Mouse (Mus musculus) large intestine, adult 2 months (tissue): ENCODE data around the gene Notch4. TPM values are rescaled to one million over a fixed set of nuclear protein-coding genes. Genes with fewer than 3 reads are reported as not detected.
"Not testable (repeated sequence)": the region's sequence is repeated elsewhere in the genome, so short reads cannot be mapped to it uniquely, and the experiment has no call there.

ENCODE experiments used
- DNase-seq: peaks from one replicate; pipeline ENCODE4 v3.0.0-alpha.2; 2012; ENCODE audit warnings: low read depth, low spot score
- WGBS: fragments of 180-500 bp; shearing (Covaris S2); methylation state at CpG from one replicate; pipeline ENCODE4 v1.1.7; 2018; 5-methylcytosine and 5-hydroxymethylcytosine counted together
- polyA plus RNA-seq: library from polyadenylated mRNA; depleted of rRNA; stranded (reverse); fragments of >200 nt; gene quantifications from 2 replicates; pipeline ENCODE4 v1.2.3, GENCODE M21; 2012; rRNA removed

The Notch4 gene
- 4.1 and 8.1 TPM in 2 replicates for polyA plus RNA-seq

DNA sequence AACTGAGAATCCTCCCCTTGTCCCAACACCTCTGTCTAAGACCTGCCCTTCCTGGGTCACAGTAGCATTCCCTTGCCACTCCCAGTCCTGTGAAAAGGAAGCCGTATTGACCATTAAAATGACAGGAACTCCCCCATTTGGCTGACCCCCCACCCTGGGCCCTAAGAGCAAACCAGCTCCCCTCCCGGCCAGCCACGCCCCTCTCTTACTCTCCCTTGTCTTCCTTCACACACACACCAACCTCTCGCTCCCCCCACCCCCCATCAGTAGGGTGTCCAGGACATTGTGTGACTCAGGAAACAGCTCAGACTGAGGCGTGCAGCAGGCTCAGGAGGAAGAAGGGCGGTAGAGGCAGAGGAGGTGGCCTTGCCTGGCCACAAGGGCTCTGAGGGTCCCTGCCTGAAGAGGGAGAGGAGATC is at the start of gene Notch4:
TSS of gene Notch4 (plus strand) at position 266 of the 419 bp plus-strand sequence.
- 8% methylated on average over 6 of the region's 6 CpGs for WGBS
- DNase-seq: no peak

DNA sequence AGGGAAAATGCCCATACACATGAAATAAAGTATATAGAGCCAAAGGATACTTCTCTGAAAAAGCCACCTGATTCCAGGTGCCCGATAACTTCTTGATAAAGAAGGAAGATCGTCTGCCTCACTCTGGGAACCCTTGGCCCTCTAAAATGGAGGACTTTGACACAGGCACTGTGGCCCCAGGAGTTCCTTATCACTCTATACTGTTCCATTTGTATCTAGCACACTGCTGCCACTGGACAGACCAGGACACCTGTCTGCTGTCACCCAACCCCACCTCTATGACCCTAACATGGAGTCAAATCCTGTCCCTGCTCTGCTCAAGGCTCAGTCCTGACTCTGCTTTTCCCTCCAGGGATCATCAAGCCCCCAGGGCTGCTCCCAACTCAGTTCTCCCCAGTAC is 47.6 kb upstream of the Notch4 start:
- 55% methylated on average over 2 of the region's 2 CpGs for WGBS
- no peak for DNase-seq

DNA sequence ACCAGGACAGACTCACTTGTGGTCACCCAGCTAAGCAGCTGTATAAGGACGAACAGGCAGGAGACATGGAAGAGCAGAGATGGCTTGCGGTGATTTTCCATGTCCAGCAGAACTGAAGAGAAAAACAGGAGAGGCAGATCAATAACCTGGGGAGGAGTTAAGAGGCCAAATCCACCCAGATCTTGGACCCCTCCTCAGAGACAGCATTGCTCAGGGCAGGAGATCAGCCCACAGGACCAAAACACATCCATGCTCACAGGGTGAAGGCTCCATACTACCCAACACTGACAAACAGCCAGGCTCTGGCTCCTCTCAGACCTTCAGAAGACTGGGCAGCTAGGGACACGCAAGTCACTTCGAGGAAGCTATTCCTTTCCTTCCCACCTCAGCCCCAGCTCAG is 46.8 kb upstream of the Notch4 start, which contains the start of gene Btnl6:
TSS of gene Btnl6 (minus strand) at position 101 of the 400 bp plus-strand sequence.
- WGBS: 86% methylated on average over 4 of the region's 4 CpGs
- DNase-seq: no peak

DNA sequence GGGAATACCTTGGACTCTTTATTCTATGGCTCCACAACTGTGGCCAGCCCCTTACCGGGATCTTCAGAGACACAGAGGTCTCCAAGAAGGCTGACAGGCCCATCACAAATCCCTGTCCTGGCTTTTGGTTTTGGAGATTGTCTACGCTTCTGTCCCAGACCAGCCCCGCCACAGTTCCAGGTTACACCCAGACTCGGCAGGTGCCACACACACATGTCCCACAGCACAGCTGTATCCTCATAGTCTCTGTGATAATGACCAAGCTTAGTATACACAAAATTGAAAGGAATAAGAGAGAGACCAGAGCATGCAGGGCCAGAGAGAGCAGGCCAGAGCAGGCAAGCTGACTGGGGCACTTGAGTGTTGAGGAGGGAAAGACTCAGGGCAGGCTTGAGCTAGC is 46.3 kb upstream of the Notch4 start:
- DNase-seq: no peak
- 44% methylated on average over 4 of the region's 4 CpGs for WGBS

DNA sequence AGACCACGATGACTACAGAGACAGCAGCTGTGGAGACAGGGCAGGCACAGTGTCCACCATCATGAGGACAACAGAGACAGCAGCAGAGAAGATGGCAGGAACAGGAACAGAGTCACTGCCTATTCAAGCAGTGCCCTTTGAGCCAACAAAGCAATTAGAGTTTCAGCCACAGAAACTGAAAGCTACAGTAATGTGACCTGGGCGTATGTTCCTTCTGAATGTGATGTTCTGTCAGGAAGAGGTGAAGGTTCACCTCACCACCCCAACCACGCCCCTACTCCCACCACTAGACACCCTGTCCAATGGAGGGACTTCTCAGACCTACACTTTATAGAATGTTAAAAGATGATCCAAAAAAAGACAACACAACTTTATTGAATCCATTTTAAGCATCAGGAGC is 45.5 kb upstream of the Notch4 start:
- 45% methylated on average over 3 of the region's 3 CpGs for WGBS
- not testable (repeated sequence) for DNase-seq

DNA sequence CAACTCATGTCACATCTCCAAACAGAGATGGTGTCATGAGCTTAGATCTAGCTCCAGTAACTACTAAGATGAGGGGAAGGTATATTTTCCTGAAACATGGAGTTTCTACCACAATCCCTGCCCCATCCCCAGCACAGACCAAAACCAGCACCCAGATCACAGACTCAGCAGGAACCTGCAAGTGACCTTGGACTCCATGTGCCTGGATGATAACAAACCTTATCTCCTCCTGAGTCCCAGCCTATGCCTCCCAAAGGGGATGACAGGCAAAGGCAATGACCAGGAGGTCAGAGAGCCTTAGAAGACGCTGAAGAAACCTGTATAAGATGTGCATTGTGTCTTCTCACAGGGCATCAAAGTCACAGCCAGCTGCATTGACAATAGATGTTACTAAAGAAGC is 45.1 kb upstream of the Notch4 start:
- no peak for DNase-seq
- 65% methylated on average over 1 of the region's 1 CpGs for WGBS

DNA sequence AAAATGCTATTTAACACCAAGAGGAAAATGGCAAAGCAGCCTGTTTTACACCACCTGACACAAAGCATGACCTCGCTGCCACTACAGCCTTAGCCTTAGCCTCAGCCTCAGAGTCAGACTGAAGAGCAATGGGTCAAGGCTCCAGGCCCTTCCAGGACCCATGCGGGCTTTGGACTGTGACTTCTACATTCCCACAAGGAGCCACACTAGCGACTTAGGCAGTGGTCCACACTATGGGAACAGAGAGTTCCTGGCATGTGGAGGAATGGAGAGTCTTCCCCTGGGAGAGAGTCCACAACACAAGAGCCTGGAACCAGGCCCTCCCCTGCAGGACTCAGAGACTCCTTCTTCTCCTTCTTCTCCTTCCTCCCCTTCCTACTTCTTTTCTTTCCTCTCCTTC is 31.4 kb upstream of the Notch4 start:
- WGBS: 87% methylated on average over 3 of the region's 3 CpGs
- no peak for DNase-seq

DNA sequence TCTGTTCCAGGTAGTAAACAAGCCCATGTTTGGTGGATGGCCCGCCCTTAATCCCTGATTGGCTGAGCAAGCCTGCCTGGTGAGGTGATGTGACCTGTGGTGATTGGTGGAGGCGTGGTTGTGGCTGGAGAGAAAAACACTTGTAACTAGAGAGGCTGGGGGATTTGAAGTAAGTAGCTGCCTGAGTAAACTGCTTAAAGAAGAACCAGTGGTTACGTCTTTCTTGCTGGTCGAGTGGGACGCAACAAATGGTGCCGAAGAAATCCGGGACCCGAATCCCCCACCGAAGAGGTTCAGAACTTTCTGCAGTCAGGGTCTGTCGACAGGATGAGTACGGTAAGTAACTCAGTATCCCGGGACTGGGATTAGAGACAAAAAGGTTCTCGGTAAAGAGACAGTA is 20.5 kb upstream of the Notch4 start:
- 96% methylated on average over 13 of the region's 13 CpGs for WGBS

DNA sequence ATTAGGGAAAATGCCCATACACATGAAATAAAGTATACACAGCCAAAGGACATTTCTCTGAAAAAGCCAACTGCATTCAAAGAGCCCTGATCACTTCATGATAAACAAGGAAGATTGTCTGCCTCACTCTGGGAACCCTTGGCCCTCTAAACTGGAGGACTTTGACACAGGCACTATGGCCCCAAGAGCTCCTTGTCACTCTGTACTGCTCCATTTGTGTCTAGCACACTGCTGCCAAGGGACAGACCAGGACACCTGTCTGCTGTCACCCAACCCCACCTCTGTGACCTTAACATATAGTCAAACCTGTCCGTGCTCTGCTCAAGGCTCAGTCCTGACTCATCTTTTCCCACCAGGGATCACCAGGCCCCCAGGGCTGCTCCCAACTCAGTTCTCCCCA is 17.3 kb upstream of the Notch4 start:
- 74% methylated on average over 1 of the region's 1 CpGs for WGBS
- no peak for DNase-seq

More for the DNA sequence above, 20.5 kb upstream of the Notch4 start:
- not testable (repeated sequence) for DNase-seq

DNA sequence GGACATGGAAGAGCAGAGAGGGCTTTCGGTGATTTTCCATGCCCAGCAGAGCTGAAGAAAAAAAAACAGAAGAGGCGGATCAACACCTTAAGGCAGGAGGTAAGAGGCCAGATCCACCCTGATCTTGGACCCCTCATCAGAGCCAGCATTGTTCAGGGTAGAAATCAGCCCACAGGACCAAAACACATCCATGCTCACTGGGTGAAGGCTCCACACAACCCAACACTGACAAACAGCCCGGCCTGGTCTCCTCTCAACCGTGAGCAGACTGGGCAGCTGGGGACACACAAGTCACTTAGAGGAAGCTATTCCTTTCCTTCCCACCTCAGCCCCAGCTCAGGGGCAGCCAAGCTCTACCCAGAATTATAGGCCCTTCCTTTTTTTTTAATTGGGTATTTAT is 16.5 kb upstream of the Notch4 start:
- DNase-seq: no peak
- 93% methylated on average over 4 of the region's 4 CpGs for WGBS

DNA sequence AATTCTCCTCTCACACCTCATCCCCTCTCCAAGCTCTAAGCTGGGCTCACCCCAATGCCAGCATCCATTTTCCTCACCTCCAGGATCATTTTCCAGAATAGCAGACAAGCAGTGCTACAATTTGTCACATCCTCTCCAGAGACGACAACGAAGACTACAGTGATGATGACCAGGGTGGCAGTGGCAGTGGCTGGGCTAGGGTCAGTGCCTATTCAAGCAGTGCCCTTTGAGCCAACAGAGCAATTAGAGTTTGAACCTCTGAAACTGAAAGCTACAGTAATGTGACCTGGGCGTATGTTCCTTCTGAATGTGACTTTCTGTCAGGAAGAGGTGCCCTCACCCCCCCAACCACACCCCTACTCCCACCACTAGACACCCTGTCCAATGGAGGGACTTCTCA is 14.9 kb upstream of the Notch4 start:
- WGBS: 70% methylated on average over 3 of the region's 3 CpGs

DNA sequence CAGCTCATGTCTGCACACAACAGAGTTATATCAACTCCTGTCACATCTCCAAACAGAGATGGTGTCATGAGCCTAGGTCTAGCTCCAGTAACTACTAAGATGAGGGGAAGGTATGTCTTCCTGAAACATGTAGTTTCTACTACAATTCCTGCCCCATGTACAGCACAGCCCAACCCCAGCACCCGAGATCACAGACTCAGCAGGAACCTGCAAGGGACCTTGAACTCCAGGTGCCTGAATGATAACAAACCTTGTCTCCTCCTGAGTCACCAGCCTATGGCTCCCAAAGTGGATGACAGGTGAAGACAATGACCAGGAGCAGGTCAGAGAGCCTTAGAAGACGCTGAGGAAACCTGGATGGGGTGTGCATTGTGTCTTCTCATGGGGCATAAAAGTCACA is 14.2 kb upstream of the Notch4 start:
- no peak for DNase-seq
- 52% methylated on average over 2 of the region's 2 CpGs for WGBS

More for the DNA sequence above, 14.9 kb upstream of the Notch4 start:
- DNase-seq: no peak

DNA sequence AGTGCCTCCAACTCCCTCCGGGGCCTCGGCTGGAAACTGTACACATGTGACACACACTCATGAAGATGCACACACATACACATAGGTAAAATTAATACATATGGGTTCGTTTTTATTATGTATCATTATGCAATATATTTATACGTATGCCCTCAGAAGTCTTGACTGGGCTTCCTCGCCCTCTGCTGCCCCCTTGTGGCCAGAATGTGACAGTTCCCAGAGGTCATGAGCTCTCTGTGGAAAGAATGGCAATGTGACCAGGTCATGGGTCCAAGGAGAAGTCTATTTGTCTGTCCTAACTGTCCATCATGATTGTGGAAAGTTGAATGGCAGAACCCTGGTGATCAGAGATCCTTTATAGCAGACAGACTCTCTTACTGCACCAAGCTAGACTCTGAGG is 8.6 kb upstream of the Notch4 start:
- DNase-seq: peak; percentile 64
- 18% methylated on average over 5 of the region's 5 CpGs for WGBS

DNA sequence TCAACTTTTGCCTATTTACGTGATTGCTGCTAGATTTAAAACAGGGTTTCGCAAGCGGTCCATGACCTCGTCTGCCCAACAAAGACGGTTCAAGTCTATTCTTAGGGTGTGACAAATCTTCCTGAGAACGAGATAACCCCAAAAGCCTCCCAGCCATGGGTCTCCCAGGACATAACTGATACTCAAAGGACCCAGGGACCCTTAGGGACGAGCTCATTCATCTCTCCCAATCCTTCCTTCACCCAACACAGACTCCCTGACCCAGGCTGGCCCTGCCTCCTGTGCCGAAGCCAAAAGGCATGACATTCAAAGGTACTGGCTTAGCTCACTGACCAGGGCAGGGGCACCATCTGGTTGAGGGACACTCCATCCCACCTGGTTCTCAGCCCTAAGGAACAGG is 7.7 kb upstream of the Notch4 start:
- no peak for DNase-seq
- WGBS: 73% methylated on average over 8 of the region's 8 CpGs

DNA sequence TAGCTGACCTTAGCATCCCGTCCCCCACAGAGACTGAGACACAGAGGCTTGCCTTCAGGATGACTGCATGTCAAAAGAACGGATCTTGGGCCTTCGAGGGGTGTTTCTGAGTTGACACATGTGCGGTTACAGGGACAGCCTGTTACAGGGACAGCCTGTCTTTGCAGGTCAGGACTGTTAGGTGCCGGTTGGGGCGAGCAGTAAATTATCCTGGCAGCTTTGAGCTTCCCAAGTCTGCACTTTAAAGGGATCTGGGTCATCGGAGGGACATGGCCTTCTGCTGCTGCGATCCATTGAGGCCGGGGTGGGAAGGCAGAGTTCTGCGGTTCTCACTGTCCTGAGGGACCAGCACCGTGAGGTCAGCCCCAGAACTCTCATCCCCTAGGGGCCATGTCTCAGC is 6.7 kb upstream of the Notch4 start:
- no peak for DNase-seq
- 76% methylated on average over 11 of the region's 11 CpGs for WGBS

DNA sequence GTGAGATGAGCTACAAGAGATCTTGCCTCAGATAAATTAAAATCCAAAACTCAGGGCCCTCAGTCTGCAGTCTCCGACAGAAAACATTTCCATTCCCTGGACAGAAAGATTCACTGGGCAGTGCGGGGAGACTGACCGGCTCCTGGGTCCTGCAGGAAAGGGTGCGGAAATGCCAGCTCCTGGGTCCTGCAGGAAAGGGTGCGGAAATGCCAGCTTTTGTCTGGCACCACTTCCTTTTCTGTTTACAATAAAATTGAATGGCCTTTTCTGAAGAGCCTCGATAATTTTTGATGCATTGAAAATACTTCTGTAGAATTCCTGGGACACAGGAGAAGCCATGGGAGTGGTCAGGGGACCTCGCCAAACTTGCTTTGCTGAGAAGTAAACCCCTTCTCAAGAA is 5.0 kb upstream of the Notch4 start:
- 84% methylated on average over 7 of the region's 7 CpGs for WGBS
- no peak for DNase-seq

DNA sequence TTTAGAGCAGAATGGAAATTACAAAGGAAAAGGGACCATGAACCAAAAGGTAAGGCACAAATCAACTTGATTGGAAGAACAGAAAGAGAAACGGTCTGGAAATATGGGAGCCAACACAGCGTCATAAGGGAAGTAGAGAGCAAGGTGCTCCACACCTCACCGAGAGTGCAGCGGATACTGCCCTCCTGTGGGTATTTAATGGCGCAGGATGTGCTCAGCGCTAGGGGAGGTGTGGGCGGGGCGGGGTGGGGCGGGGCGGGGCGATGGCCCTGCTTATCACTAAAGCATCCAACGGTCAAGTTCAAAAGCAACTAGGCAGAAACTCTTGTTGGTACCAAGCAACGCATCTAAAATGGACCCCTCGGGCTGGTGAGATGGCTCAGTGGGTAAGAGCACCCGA is 4.2 kb upstream of the Notch4 start:
- whole genome bisulfite sequencing: 17% methylated on average over 15 of the region's 15 CpGs
- peak; percentile 43 for DNase-seq

DNA sequence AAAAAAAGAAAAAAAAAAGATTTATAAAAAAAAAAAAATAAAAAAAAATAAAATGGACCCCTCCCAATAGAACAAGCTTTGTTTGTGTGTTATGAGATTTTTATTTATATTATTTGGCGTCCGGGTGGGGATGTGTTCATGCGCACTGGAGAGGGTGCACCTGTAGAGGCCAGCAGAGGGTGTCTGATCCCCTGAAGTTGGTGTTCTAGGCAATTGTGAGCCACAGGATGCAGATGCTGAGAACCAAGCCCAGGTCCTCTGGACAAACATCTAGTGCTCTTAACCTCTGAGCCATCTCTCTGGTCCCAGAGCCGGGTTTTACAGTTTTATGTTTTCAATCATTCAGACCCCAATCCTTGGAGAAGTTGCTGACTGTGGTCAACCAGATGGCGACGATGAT is 3.6 kb upstream of the Notch4 start:
- DNase-seq: no peak
- 92% methylated on average over 6 of the region's 6 CpGs for WGBS

DNA sequence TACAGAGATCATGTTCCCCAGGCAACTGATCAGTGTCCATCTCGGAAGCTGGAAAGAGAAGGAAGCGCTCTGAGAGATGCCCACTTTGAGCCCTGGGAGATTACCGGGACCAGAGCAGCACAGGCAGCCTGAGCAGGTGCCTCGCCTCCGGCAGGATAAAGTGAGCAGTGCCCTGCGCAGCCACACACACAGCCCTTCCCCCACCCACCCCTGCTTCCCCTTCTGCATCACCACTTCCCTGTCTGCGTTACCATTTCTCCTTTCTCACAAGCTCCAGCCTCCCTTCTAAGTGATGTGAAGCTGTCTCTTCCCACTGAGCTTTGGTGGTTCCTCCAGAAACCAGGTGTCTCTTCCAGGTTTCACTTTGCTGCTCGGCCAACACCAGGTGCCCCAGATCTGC is 2.9 kb upstream of the Notch4 start:
- 66% methylated on average over 8 of the region's 8 CpGs for whole genome bisulfite sequencing
- no peak for DNase-seq

DNA sequence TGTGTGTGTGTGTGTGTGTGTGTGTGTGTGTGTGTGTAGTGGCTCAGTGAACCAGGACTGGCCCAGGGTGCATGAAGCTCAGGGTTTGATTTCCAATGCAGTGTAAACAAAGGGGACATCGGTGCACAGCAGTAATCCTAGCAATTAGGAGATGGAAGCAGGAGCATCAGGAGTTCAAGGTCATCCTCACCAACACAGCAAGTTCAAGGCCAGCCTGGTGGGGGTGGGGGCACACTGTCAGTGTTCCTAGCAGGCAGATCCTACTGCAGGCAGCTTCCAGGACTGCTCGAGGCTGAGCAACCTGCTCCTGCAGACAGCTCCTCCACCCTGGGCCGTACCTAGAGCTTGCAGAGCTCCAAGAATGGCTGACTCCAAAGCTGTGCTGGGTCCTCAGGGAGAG is 1.5 kb upstream of the Notch4 start:
- DNase-seq: no peak
- 59% methylated on average over 3 of the region's 3 CpGs for WGBS

DNA sequence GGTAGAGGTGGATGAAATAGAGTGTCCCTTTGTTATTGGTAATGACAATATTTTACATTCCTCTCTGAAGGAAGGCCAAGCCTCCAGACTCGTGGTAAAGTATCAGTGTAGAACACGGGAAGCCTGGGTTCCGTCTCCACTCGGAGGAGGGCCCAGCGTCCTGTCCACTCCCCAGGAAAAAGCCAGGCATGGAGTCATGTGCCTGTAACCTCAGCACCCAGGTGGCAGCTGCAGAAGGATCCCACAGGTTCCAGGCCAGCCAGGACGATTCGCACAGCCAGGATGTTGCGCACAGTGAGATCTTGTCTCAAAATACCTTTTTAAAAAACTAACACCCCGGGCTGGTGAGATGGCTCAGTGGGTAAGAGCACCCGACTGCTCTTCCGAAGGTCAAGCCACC is 714 bp upstream of the Notch4 start:
- DNase-seq: no peak
- WGBS: 73% methylated on average over 11 of the region's 11 CpGs

DNA sequence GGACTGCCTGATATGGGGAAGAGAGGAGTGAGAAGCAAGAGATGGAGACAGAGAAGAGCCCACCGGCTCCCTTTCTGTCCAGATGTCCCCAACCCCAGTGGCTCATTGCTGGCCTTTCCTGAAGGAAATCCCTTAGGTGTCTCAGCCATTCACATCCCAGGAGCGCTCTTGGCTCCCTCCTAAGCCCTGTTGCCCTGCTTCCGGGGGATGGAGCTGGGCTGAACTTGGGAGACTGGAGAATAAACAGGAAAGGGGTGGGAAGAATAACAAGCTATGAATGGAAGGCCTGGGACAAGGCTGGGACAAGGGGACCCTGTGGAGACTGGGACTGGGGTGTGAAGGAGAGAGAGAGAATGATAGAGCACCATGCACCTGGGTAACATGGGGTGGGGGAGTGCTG is 728 bp downstream of the Notch4 start:
- 68% methylated on average over 3 of the region's 3 CpGs for WGBS
- DNase-seq: no peak
